Mouse (Mus musculus) small intestine, adult 2 months (tissue): Measurements from ENCODE around the gene Aspdh. TPM values are rescaled to one million over a fixed set of nuclear protein-coding genes. Genes with fewer than 3 reads are reported as not detected.

Source experiments
- H3K27ac ChIP-seq: fragments of 200-500 bp; 2 replicates; pipeline ENCODE4 v1.5.1; 2012; ENCODE audit warnings: low read depth, low read length, control low read depth, inconsistent platforms; ENCODE audit not compliant: insufficient read depth
- H3K27me3 ChIP-seq: fragments of 200-500 bp; 2 replicates; pipeline ENCODE4 v1.6.1; 2012; ENCODE audit warnings: mild to moderate bottlenecking, moderate library complexity, low read length, inconsistent platforms; ENCODE audit not compliant: control insufficient read depth, insufficient read depth
- H3K36me3 ChIP-seq: fragments of 200-500 bp; 2 replicates; pipeline ENCODE4 v1.6.1; 2012; ENCODE audit warnings: mild to moderate bottlenecking, low read length, control low read depth, inconsistent platforms; ENCODE audit not compliant: control insufficient read depth, insufficient read depth
- H3K4me1 ChIP-seq: fragments of 200-500 bp; 2 replicates; pipeline ENCODE4 v1.6.1; 2012; ENCODE audit warnings: low read length, inconsistent platforms, mixed read lengths; ENCODE audit not compliant: control insufficient read depth, insufficient read depth, insufficient read length
- H3K4me3 ChIP-seq: fragments of 200-500 bp; 2 replicates; pipeline ENCODE4 v1.5.1; 2012; ENCODE audit warnings: low read depth, mild to moderate bottlenecking, control low read depth, inconsistent platforms, low read length, moderate library complexity
- CTCF ChIP-seq: fragments of 200-500 bp; IDR thresholded peaks from 2 replicates; pipeline ENCODE4 v1.5.1; 2012; ENCODE audit warnings: low read depth, mild to moderate bottlenecking, control low read depth, inconsistent platforms, low read length, moderate library complexity, mixed read lengths; ENCODE audit not compliant: insufficient replicate concordance, insufficient read length; ENCODE audit errors: extremely low read depth
- POLR2A ChIP-seq: fragments of 200-500 bp; IDR thresholded peaks from 2 replicates; pipeline ENCODE4 v1.6.1; 2012; ENCODE audit warnings: low read depth, mild to moderate bottlenecking, control low read depth, inconsistent platforms, low read length, moderate library complexity
- WGBS: fragments of 180-500 bp; shearing (Covaris S2); methylation state at CpG from one replicate; pipeline ENCODE4 v1.1.7; 2018; 5-methylcytosine and 5-hydroxymethylcytosine counted together
- polyA plus RNA-seq: library from polyadenylated mRNA; depleted of rRNA; stranded (reverse); fragments of >200 nt; gene quantifications from 2 replicates; pipeline ENCODE4 v1.2.3, GENCODE M21; 2012

Aspdh gene
- polyA plus RNA-seq, 1 experiment = 3.2 TPM

- Histone ChIP-seq H3K4me1 (peaks cover 9% of the 10 kb centered on the region), H3K27me3 (peaks cover 24% of the 10 kb centered on the region), H3K4me3 (no peak overlapping the region), H3K27ac (no peak overlapping the region), H3K36me3 (no peaks in the 10 kb centered on the region)
- TF ChIP-seq CTCF (no peak), POLR2A (no peak)
- 79% methylated on average over 10 of the region's 10 CpGs for WGBS
Observed at GRCm38 (mm10) chr7:44463556-44464225, 1.5 kb upstream of the Aspdh start.

GRCm38 (mm10) chr7:44464511-44464910 is 680 bp upstream of the Aspdh start:
- TF ChIP-seq CTCF (no peak), POLR2A (no peak)
- WGBS = 49% methylated on average over 4 of the region's 4 CpGs
- Histone ChIP-seq H3K27ac (no peak overlapping the region), H3K4me3 (no peak overlapping the region), H3K36me3 (no peaks in the 10 kb centered on the region), H3K27me3 (peaks cover 24% of the 10 kb centered on the region), H3K4me1 (peaks cover 12% of the 10 kb centered on the region)

DNA sequence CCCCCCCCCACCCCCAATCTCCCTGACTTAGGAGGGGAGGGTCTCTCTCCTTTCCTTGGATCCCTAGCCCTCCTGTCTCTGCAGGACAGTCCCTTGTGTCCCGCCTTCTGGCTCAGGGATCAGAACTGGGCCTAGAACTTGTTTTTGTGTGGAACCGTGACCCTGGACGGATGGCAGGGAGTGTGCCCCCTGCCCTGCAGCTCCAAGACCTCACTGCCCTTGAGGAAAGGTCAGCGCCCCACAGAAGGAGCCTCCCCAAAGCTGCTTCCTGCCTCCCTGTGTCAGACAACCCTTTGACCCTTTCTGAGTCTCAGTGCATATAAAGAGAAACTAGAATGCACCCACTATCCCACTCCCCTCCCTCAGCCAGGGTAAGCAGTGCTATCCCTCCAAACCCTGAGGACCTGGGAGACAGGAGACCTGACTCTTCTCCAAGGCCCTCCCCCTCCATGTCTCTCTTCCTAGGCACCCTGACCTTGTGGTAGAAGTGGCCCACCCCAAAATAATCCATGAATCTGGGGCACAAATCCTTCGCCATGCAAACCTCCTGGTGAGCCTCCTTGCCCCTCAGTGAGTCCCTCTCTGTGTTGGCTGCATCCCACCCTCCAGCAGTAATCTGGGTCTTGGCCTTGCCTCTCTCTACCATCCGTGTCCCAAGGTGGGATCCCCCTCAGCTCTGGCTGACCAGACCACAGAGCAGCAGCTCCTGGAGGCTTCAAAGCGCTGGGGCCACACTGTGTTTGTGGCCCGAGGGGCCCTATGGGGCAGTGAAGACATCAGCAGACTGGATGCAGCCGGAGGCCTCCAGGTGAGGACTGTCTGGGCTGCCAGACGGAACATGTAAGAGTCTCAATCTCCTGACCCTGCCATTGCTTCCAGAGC is 1.1 kb downstream of the Aspdh start:
- TF ChIP-seq CTCF (no peak), POLR2A (no peak)
- H3K4me1 ChIP-seq = peaks cover 12% of the 10 kb centered on the region
- no peaks in the 10 kb centered on the region; the same call in 1 of the 2 replicates for H3K36me3 ChIP-seq
- 88% methylated on average over 10 of the region's 10 CpGs for WGBS
- H3K4me3 ChIP-seq = no peak overlapping the region
- H3K27ac ChIP-seq = no peak overlapping the region
- H3K27me3 ChIP-seq = peaks cover 21% of the 10 kb centered on the region

DNA sequence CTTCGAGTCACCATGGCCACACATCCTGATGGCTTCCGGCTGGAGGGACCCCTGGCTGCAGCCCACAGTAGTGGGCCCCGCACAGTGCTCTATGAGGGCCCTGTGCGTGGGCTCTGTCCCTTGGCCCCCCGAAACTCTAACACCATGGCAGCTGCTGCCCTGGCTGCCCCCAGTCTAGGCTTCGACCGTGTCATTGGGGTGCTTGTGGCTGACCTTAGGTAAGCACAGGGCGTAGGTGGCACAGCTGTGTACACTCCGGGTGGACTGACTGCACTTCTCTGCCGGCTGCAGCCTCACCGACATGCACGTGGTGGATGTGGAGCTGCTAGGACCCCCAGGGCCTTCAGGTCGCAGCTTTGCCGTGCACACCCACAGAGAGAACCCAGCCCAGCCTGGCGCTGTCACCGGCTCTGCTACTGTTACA is 1.7 kb downstream of the Aspdh start:
- 86% methylated on average over 16 of the region's 16 CpGs for whole genome bisulfite sequencing
- H3K4me1 ChIP-seq = peaks cover 12% of the 10 kb centered on the region
- no peak overlapping the region for H3K27ac ChIP-seq
- H3K27me3 ChIP-seq = peaks cover 17% of the 10 kb centered on the region
- no peak for TF ChIP-seq CTCF
- TF ChIP-seq POLR2A = no peak
- H3K36me3 ChIP-seq = no peaks in the 10 kb centered on the region; the same call in 1 of the 2 replicates
- no peak overlapping the region for H3K4me3 ChIP-seq

DNA sequence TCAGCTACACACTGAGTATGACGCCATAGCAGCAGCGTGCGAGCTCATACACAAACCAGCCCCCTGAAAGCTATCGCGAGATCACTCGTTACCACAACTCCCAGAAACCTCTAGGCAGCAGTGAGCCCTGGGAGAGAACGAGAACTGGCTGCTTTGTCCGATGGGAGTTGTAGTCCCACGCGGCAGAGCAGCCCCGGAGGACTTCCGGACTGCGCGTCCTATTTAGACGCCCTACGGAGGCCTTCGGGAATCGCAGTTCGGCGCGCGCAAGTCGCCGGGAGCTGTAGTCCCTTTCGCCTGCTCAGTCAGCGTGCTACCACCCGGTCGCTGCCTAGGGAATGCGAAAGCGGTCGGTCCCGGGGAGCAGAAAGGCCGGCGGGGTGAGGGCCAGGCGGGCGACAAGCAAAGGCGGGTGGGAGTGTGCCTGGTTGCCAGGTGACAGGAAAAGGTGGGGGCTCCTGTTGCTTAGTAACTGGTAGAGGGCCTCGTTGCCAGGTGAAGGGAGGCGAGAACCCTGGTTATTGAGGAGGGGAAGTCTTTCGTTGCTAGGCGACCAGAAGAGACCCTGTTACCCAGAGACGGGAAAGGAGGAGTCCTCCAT is 2.7 kb downstream of the Aspdh start, which contains the start of gene Josd2:
Josd2 (plus strand) TSS at position 170 of the 601 bp plus-strand sequence.
- under 1% methylated on average over 42 of the region's 42 CpGs for WGBS

GRCm38 (mm10) chr7:44468644-44469285 is 3.6 kb downstream of the Aspdh start:
- Histone ChIP-seq H3K4me1 (peaks cover 15% of the 10 kb centered on the region), H3K27ac (no peak overlapping the region), H3K36me3 (no peaks in the 10 kb centered on the region; the same call in 1 of the 2 replicates), H3K4me3 (peak overlapping the region; percentile 81), H3K27me3 (no peaks in the 10 kb centered on the region; the same call in 1 of the 2 replicates)
- 63% methylated on average over 15 of the region's 15 CpGs for WGBS
- no peak for TF ChIP-seq CTCF
- no peak for TF ChIP-seq POLR2A

More for the DNA sequence above, 2.7 kb downstream of the Aspdh start, which contains the start of gene Josd2:
- no peaks in the 10 kb centered on the region; the same call in 1 of the 2 replicates for H3K36me3 ChIP-seq
- peaks cover 7% of the 10 kb centered on the region; the same call in 1 of the 2 replicates for H3K27me3 ChIP-seq
- H3K4me3 ChIP-seq = peak within 1 kb of the TSS; percentile 81
- TF ChIP-seq POLR2A (peak; percentile 56), CTCF (no peak)
- peaks cover 12% of the 10 kb centered on the region for H3K4me1 ChIP-seq
- H3K27ac ChIP-seq = 0 out of 2 replicates have a peak within 1 kb of the TSS, but pooled peaks have one; percentile 4
